Comparison of ENCODE assay signal across 9 mouse cellular contexts in the genomic region with DNA sequence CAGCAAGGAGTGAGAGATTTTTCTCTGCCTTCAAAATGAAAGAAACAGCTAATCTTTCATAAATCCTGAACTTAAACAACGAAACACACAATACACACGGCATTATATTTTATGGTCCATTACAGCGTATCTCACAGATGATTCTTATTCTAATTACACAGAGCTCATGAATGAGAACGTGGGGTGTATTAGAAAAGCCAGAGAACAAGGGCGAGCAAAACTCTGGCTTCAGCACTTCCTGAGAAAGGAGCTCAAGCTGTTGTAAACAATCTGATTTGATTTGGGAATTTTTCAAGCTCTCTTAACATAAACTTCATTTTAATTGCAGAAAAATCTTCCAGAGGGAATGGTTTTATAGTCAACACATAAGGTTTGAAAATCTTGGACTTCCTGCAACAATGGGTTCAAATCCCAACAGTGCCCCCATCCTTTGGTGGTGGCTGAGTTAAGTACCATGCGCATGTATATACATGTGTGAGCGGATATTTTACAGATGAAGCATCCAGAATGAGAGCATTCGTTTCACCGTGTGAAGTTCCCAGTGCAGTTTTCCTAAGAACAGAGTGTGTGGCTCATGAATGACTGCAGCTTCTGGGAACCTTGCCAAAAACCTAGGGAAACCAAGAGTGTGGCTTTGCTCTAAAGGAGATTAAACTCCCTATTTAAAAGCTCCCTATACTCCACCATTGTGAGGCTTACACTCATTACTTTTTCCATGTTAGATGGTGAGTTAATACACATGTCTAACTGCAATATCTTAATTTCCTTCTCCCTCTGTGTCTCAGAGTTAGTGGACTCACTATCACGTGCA.
DNase-seq lines count a peak whose midpoint lies in the region; ATAC-seq lines count a peak whose summit lies in the region.
"Had no signal": no experiment of that assay in that cellular context is flagged by ENCODE, and none has a peak within 500 bp of the region (broad histone marks: within the 10 kb centered on the region; RNA-seq: fewer than 3 reads in every experiment).

No protein-coding gene starts in this region.

- no peaks in the 10 kb centered on the region for H3K36me3 ChIP-seq in lung, embryonic 15.5 days

- no peak overlapping the region for H3K9ac ChIP-seq in lung, embryonic 15.5 days

- no peak for DNase-seq in lung, postnatal 25 days (ENCODE audit: low spot score)
- DNase-seq in cerebellum, adult 8-10 months = peak; percentile 6
- DNase-seq in frontal cortex, postnatal 36 days (ENCODE audit: low spot score in 2 of 2) = peak; percentile 55 to 77
- peak; percentile 39 to 51 for DNase-seq in left cerebral cortex, postnatal 36 days (ENCODE audit: low spot score in 2 of 2)
- DNase-seq in gastrocnemius, postnatal 10 days = no peak
- no peak for DNase-seq in testis, postnatal 10 days (ENCODE audit: low spot score)
- no peak for DNase-seq in lung, postnatal 14 days

- ATAC-seq in lung, embryonic 15.5 days (ENCODE audit: borderline replicate concordance, extremely low read depth, low FRiP score, low TSS enrichment) = peak; percentile 78; the same call in 1 of the 2 replicates

- intact Hi-C loops in left cerebral cortex, postnatal 36 days (cut with DNase I) = loop anchor here (10.0 kb wide), 1 partner anchor 1881 kb away; the partner anchor contains the start of gene Epha7

- H3K9me3 ChIP-seq in lung, embryonic 15.5 days = no peaks in the 10 kb centered on the region
- H3K9me3 ChIP-seq: megakaryocyte, embryonic 14.5 days had no signal

- H3K27ac ChIP-seq in lung, embryonic 15.5 days = no peak overlapping the region

- H3K4me1 ChIP-seq in lung, embryonic 15.5 days = no peaks in the 10 kb centered on the region
- H3K4me1 ChIP-seq: megakaryocyte, embryonic 14.5 days had no signal

- H3K4me2 ChIP-seq in lung, embryonic 15.5 days = no peak overlapping the region; the same call in 1 of the 2 replicates

- 40% methylated on average over 10 of the region's 10 CpGs for WGBS in lung, embryonic 15.5 days

- no peaks in the 10 kb centered on the region for H3K27me3 ChIP-seq in lung, embryonic 15.5 days
- H3K27me3 ChIP-seq: megakaryocyte, embryonic 14.5 days had no signal

- H3K4me3 ChIP-seq in lung, embryonic 15.5 days = no peak overlapping the region
- H3K4me3 ChIP-seq: megakaryocyte, embryonic 14.5 days had no signal

Comparison
In these comparisons a context has a peak if more than half of its experiments do, and no peak if none do; other contexts are left out.
1. DNase-seq: peak in cerebellum, adult 8-10 months (single experiment), frontal cortex, postnatal 36 days (2 of 2) and left cerebral cortex, postnatal 36 days (2 of 2); none in lung, postnatal 25 days (single experiment), gastrocnemius, postnatal 10 days (single experiment), testis, postnatal 10 days (single experiment) and lung, postnatal 14 days (single experiment).